Mouse (Mus musculus): ENCODE results near the gene Hpca. TPM values are rescaled to one million over a fixed set of nuclear protein-coding genes. Genes with fewer than 3 reads are reported as not detected.

Hpca gene
- total RNA-seq (2021): 100 to 1,000 TPM; 189 to 218 TPM

- intact Hi-C loops (cut with DNase I): no loop called here
- peak; percentile 44 for DNase-seq
Measured at GRCm38 (mm10) chr4:129121569-129122086, at the start of gene Hpca. TSS of gene Hpca (minus strand) at chr4:129122036.

GRCm38 (mm10) chr4:129161581-129162255 is 39.9 kb upstream of the Hpca start:
- intact Hi-C loops (cut with DNase I): no loop called here
- no peak for DNase-seq

- DNase-seq: no peak
- intact Hi-C loops (cut with DNase I): no loop called here
Measured at GRCm38 (mm10) chr4:129161076-129161475, 39.2 kb upstream of the Hpca start.

- intact Hi-C loops (cut with DNase I): no loop called here
- no peak for DNase-seq
Measured at GRCm38 (mm10) chr4:129158549-129158948, 36.7 kb upstream of the Hpca start.

GRCm38 (mm10) chr4:129157541-129157940 is 35.7 kb upstream of the Hpca start:
- DNase-seq: no peak
- intact Hi-C loops (cut with DNase I): no loop called here

GRCm38 (mm10) chr4:129151276-129151811 is 29.5 kb upstream of the Hpca start:
- no peak for DNase-seq
- intact Hi-C loops (cut with DNase I): no loop called here

- DNase-seq: no peak
- intact Hi-C loops (cut with DNase I): no loop called here
Measured at GRCm38 (mm10) chr4:129149321-129149720, 27.5 kb upstream of the Hpca start.

- intact Hi-C loops (cut with DNase I): no loop called here
- no peak for DNase-seq
Measured at GRCm38 (mm10) chr4:129147552-129148103, 25.8 kb upstream of the Hpca start.

GRCm38 (mm10) chr4:129146392-129146791 is 24.6 kb upstream of the Hpca start:
- intact Hi-C loops (cut with DNase I): no loop called here
- no peak for DNase-seq

- no peak for DNase-seq
- intact Hi-C loops (cut with DNase I): no loop called here
Measured at GRCm38 (mm10) chr4:129145943-129146342, 24.1 kb upstream of the Hpca start.

GRCm38 (mm10) chr4:129145411-129145810 is 23.6 kb upstream of the Hpca start:
- intact Hi-C loops (cut with DNase I): no loop called here
- no peak for DNase-seq

- intact Hi-C loops (cut with DNase I): no loop called here
- DNase-seq: peak; percentile 84
Measured at GRCm38 (mm10) chr4:129144401-129145367, 22.8 kb upstream of the Hpca start.

GRCm38 (mm10) chr4:129143509-129143908 is 21.7 kb upstream of the Hpca start:
- DNase-seq: no peak
- intact Hi-C loops (cut with DNase I): no loop called here

- DNase-seq: peak; percentile 39
- intact Hi-C loops (cut with DNase I): no loop called here
Measured at GRCm38 (mm10) chr4:129142439-129143045, 20.7 kb upstream of the Hpca start.

GRCm38 (mm10) chr4:129141560-129142438 is 20.0 kb upstream of the Hpca start:
- intact Hi-C loops (cut with DNase I): no loop called here
- peak; percentile 72 for DNase-seq

GRCm38 (mm10) chr4:129140808-129141207 is 19.0 kb upstream of the Hpca start:
- DNase-seq: no peak
- intact Hi-C loops (cut with DNase I): no loop called here

- intact Hi-C loops (cut with DNase I): no loop called here
- DNase-seq: no peak
Measured at GRCm38 (mm10) chr4:129139642-129140041, 17.8 kb upstream of the Hpca start.

- intact Hi-C loops (cut with DNase I): no loop called here
- no peak for DNase-seq
Measured at GRCm38 (mm10) chr4:129137392-129138321, 15.8 kb upstream of the Hpca start.

Data from left cerebral cortex, postnatal 4 days (tissue).